Mouse (Mus musculus): ENCODE measurements around the gene Fam184a.

DNA sequence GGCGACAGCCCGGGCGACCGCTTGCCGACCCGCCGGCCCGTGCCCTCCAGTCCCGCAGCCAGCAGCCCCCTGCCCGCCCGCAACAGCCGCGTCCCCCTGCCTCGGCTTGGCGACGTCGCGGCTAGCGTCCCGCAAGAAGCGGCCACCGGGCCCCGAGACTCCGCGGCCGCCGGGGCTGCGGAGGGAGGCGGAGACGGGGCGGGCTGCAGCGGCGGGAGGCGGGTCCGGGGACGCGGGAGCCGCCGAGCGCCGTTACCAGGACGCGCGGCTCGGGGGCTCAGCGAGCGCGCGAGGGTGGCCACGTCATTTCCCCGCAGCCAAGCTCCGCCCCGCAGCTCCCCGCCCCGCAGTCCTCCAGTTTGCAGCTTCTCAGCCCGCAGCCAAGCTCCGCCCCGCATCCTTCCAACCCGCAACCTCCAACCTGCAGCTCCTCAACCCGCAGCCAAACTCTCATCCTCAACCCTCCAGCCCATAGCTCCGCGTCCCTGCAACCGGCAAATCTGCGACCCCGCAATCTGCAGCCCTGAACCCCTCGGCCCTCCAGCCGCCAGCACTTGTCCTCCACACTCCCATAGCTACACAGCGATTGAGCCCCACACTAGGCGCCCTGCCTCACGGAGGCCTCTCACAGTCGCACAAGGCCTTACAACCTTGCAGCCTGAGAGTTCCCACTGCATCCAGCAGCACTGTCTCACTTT, at the start of gene Fam184a:
- TF ChIP-seq POLR2A (IDR thresholded peaks at IDR 0.05; ENCODE audit: low read depth, low read length) (no peak), CTCF (conservative IDR thresholded peaks at IDR 0.05; ENCODE audit: insufficient read depth, insufficient read length, low read depth, low read length) (no peak)

Data from kidney, adult 2 months (tissue).